Mouse (Mus musculus): ENCODE measurements around the gene Casq2.

DNA sequence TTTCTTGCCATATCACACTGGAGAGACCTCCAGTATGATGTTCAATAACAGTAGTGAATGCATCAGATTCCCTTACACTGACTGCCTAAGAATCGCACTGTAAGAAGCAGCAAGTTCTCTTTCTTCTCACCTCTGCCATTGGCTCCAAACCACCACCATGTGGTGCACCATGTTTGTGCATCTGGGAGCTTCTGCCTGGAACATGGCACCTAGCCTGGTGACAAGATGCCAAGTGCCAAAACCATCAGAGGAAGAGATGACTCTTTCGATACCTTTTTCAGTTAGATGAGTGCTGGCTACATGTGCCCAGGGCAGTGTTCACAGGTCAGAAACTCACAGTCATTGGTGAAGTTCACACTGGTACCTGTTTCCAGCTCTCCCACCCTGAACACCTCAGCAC, 18.4 kb upstream of the Casq2 start:
- no peak for TF ChIP-seq CTCF (IDR thresholded peaks at IDR 0.05; ENCODE audit: low read depth, low read length)
- TF ChIP-seq GATA1 (IDR thresholded peaks at IDR 0.05; ENCODE audit: borderline replicate concordance, low read length) = no peak
- TF ChIP-seq TAL1 (conservative IDR thresholded peaks at IDR 0.05; ENCODE audit: low read depth, low read length) = no peak
